Mouse (Mus musculus) spleen, adult 10 weeks (tissue): ENCODE measurements around the gene Clic5. TPM values are rescaled to one million over a fixed set of nuclear protein-coding genes. Genes with fewer than 3 reads are reported as not detected.

Experiments used
- polyA plus RNA-seq: library from polyadenylated mRNA; stranded (reverse); fragments of 350-450 nt; fragmentation: Illumina TruSeq; extraction: RNeasy Lipid Tissue Mini Kit (QIAGEN cat#74804); gene quantifications from one replicate; pipeline ENCODE4 v1.2.3, GENCODE M21; 2015; ENCODE audit warnings: low replicate concordance; ENCODE audit not compliant: insufficient read depth

Clic5 gene
- polyA plus RNA-seq, result 43.1 TPM

DNA sequence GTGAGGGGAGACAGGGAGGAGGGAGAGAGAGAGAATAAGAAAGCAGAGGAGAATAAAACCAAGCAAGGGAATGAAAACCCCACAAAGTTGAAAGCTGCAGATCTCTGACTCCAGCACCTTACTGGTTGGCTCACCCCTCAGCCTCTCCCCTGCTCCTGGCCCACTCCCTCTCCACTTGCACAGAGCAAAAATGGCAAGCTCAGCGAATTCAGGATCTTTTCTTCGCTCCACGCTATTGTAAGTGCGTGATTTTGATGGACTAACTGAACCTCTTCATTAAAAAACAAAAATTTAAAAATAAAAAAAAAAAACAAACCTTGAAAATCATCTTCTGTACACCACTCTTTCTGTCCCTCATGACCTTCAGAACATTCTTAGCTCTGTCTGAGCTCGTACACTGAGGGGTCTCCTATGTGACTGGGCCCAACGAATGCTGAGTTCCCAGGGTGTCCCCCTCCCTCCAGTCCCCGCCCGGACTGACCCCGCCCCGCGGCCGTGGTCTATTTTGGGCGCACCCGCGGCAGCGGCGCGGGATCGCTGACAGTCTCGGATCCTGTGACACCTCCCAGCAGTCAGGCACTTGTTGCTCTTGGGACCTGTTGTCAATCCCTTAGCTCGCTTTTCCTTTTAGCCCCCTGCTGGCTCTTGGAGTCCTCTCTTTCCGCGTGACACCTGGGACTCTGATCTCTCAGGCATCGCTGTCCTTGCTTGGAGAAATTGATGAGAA lies at the start of gene Clic5:
Gene Clic5, plus strand, starts transcription at position 543 of the 727 bp plus-strand sequence.

Other genes with a start within 250 kb of the Clic5 start
- gene Enpp5, start 109.8 kb upstream of the Clic5 start, polyA plus RNA-seq, result 28.5 TPM
- gene Enpp4, start 82.8 kb upstream of the Clic5 start, polyA plus RNA-seq, result 23.6 TPM